ENCODE assay signal across 8 mouse cellular contexts in the genomic region with DNA sequence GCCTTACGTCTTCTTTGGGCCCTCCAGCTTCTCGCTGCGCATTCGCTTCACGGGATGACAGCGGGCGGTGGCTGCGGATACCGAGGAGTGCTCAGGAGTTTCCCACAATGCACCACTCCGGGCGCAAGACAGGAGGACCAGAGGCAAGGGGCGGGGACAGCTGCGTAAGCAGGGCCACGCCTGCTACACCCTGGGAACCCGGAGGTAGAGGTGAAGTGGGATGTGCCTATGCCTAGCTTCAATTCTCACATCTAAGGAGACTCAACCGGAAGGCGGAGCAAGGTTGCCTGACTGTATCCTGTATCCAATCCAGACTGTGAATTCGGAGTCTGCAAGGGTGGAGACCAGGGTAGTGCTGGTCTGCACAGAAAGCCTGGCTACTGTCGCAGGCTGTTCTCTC. TPM values are rescaled to one million over a fixed set of nuclear protein-coding genes. Genes with fewer than 3 reads are reported as not detected.
DNase-seq lines count a peak whose midpoint lies in the region; ATAC-seq and TF ChIP-seq lines count a peak whose summit lies in the region.

A gene (minus strand): TSS at position 182 of the 400 bp plus-strand sequence.

- H3K27ac ChIP-seq in embryonic facial prominence, embryonic 10.5 days (replicated peaks), result peak within 1 kb of the TSS; percentile 55
- peak within 1 kb of the TSS; percentile 98 for H3K27ac ChIP-seq in layer of hippocampus, adult 2 months
- no peak within 1 kb of the TSS for H3K27ac ChIP-seq in liver, postnatal 0 days (ENCODE audit: low read depth)

- peaks cover 41% of the 10 kb centered on the region for H3K36me3 ChIP-seq in embryonic facial prominence, embryonic 10.5 days (replicated peaks)
- H3K36me3 ChIP-seq in liver, postnatal 0 days (replicated peaks; ENCODE audit: insufficient read depth, low read length), result peaks cover 25% of the 10 kb centered on the region

- 3% methylated on average over 19 of the region's 19 CpGs for WGBS in embryonic facial prominence, embryonic 10.5 days
- 17% methylated on average over 18 of the region's 19 CpGs for WGBS in liver, postnatal 0 days (ENCODE audit: insufficient replicate concordance)

- TF ChIP-seq EP300 in liver, postnatal 0 days (IDR thresholded peaks at IDR 0.05; ENCODE audit: low read depth), result no peak

- intact Hi-C loops in heart, postnatal 10 days (cut with DNase I), result no loop called here

- H3K9ac ChIP-seq in liver, postnatal 0 days (replicated peaks), result no peak within 1 kb of the TSS

- H3K27me3 ChIP-seq in embryonic facial prominence, embryonic 10.5 days (replicated peaks; ENCODE audit: low read depth, poor library complexity, severe bottlenecking), result peaks cover 19% of the 10 kb centered on the region
- H3K27me3 ChIP-seq in liver, postnatal 0 days (ENCODE audit: insufficient read depth, low read length), result no peaks in the 10 kb centered on the region

- no peak within 1 kb of the TSS for H3K4me2 ChIP-seq in liver, postnatal 0 days (ENCODE audit: low read depth, low read length)

- ATAC-seq in liver, postnatal 0 days, result 0 out of 2 replicates have a peak, but pooled peaks have one; percentile 22
- no peak for ATAC-seq in monocyte, adult 5-6 weeks (replicated peaks; ENCODE audit: insufficient number of reproducible peaks, low FRiP score, low TSS enrichment, poor library complexity, severe bottlenecking)

- DNase-seq in layer of hippocampus, adult 11-12 months (ENCODE audit: low spot score), result peak; percentile 89
- DNase-seq in layer of hippocampus, adult 9-10 months (ENCODE audit: low spot score), result no peak
- DNase-seq in embryonic facial prominence, embryonic 10.5 days (ENCODE audit: low spot score), result peak; percentile 81
- peak; percentile 57 to 65 for DNase-seq in heart, postnatal 10 days
- peak; percentile 87 to 94 for DNase-seq in layer of hippocampus, adult 2 months (ENCODE audit: low spot score in 2 of 2)
- peak; percentile 56 for DNase-seq in liver, postnatal 0 days
- peak; percentile 92 to 93 for DNase-seq in right cerebral cortex, adult 2 months (ENCODE audit: low spot score in 2 of 2)

- H3K4me3 ChIP-seq in embryonic facial prominence, embryonic 10.5 days, result peak within 1 kb of the TSS; percentile 53
- peak within 1 kb of the TSS; percentile 77 for H3K4me3 ChIP-seq in layer of hippocampus, adult 2 months
- no peak within 1 kb of the TSS for H3K4me3 ChIP-seq in liver, postnatal 0 days (ENCODE audit: low read depth, low read length)

- H3K9me3 ChIP-seq in embryonic facial prominence, embryonic 10.5 days, result no peaks in the 10 kb centered on the region
- no peaks in the 10 kb centered on the region for H3K9me3 ChIP-seq in liver, postnatal 0 days (ENCODE audit: low read length)

- 0 out of 2 replicates have a peak, but pooled peaks have one; percentile 12 for TF ChIP-seq CTCF in layer of hippocampus, adult 2 months (conservative IDR thresholded peaks at IDR 0.05)
- no peak for TF ChIP-seq CTCF in liver, postnatal 0 days (IDR thresholded peaks at IDR 0.05; ENCODE audit: low read depth)

- H3K4me1 ChIP-seq in embryonic facial prominence, embryonic 10.5 days, result peaks cover 43% of the 10 kb centered on the region
- peaks cover 16% of the 10 kb centered on the region for H3K4me1 ChIP-seq in liver, postnatal 0 days (ENCODE audit: insufficient read depth)

RNA-seq across cellular contexts. Expression of the gene that starts here (rescaled TPM):
- 7.7 and 8.4 TPM in 2 replicates for polyA plus RNA-seq in embryonic facial prominence, embryonic 10.5 days (2016; fragmentation: Nextera tagmentation; extraction: Ambion mirVana)
- total RNA-seq in heart, postnatal 10 days (2021), result 1 to 10 TPM; 1.6 TPM
- 100 to 1,000 TPM; 251 to 263 TPM for total RNA-seq in layer of hippocampus, adult 2 months (2021)
- not detected in 2 replicates for polyA plus RNA-seq in liver, postnatal 0 days (2015; fragmentation: Nextera tagmentation; extraction: Ambion mirVana)
- not detected in 3 replicates for total RNA-seq in monocyte, adult 5-6 weeks (2017)

Comparison
In these comparisons a context has a peak if more than half of its experiments do, and no peak if none do; other contexts are left out.
1. RNA of the gene that starts here (total RNA-seq): 251 to 263 TPM in layer of hippocampus, adult 2 months; 1.6 TPM in heart, postnatal 10 days and not detected in monocyte, adult 5-6 weeks; every median in the first group is over 10 times any median in the second.
2. Peak in DNase-seq and ATAC-seq in liver, postnatal 0 days; RNA of the gene not detected or under 1 TPM.